Mouse (Mus musculus) neutrophil, adult 65 days (primary cell): Measurements from ENCODE around the gene Aldoart2. TPM values are rescaled to one million over a fixed set of nuclear protein-coding genes. Genes with fewer than 3 reads are reported as not detected.

Experiments used
- total RNA-seq: library from RNA; stranded (reverse); gene quantifications from 2 replicates; pipeline ENCODE4 v1.2.4, GENCODE M21; 2023

The Aldoart2 gene
- not detected in 2 replicates for total RNA-seq

DNA sequence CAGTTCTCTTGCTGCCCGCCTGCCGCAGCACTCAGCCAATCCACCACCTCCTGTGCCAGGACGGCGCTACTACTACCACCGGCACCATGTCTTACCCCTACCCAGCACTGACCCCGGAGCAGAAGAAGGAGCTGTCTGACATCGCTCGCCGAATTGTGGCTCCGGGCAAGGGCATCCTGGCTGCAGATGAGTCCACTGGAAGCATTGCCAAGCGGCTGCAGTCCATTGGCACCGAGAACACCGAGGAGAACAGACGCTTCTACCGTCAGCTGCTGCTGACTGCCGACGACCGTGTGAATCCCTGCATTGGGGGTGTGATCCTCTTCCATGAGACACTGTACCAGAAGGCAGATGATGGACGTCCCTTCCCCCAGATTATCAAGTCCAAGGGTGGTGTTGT lies at the start of gene Aldoart2:
Aldoart2 (plus strand) TSS at position 34 of the 400 bp plus-strand sequence.

DNA sequence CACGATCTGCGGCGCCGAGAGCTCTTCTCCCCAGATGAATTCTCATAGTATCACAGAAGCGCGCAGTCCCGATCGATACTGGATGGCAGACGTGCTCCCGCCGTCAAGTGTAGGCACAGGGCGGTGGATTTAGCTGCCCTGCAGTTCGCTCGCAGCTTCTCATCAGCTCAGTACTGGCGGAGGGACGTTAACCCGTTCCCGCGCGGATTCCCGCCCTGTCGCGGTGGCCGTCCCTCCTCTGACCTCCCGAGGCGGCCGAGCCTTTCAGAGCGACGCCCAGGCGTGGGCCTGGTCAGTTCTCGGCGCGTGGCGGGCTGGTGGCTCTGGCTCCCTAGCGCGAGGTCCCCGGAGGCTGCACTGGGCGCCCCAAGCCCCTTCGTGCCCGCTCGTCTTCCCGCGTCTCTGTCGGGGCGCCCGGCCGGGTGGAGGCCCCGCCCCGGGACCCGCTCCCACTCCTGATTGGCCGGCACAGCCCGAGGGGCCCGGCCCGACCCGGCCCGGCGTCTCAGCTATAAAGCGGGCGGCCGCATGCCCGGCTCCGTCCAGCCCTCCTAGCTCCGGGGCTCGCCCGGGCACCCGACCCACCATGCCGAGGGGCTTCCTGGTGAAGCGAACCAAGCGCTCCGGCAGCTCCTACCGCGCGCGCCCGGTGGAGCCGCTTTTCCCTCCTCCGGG lies 34.0 kb downstream of the Aldoart2 start, which contains the start of gene Insm2:
Insm2 (plus strand) TSS at position 541 of the 675 bp plus-strand sequence.

Other genes starting within 250 kb of the Aldoart2 start
- 90.2 and 91.7 TPM in 2 replicates for gene Psma6, start 181.0 kb upstream of the Aldoart2 start, total RNA-seq
- 860 and 1,006 TPM in 2 replicates for gene Nfkbia, start 72.6 kb upstream of the Aldoart2 start, total RNA-seq
- gene Insm2, start 34.2 kb downstream of the Aldoart2 start, total RNA-seq: not detected in 2 replicates